Mouse (Mus musculus): ENCODE results near the gene Ifna16. TPM values are rescaled to one million over a fixed set of nuclear protein-coding genes. Genes with fewer than 3 reads are reported as not detected.

Ifna16 gene
- not detected for total RNA-seq (2021)
- long read RNA-seq, experiment 1: 0 reads
- long read RNA-seq, experiment 2: 0 reads

DNA sequence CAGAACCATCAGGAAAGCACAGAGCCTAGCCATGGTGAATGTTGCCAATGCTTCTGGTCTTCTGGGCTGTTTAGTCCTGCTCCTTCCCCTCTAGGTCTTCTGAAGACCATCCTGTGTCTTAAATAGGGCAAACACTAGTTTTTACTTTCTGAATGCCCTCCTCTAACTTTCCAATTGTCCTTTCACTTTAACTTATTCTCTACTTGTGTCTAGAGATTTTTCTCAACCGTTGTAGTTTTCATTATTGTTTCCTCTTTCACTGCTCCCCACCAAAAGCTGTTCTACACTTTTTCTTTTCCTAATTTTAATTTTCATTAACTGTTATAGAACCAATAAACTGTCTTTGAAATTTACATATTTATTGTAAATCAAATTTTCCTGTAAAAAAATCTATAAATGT is at the start of gene Ifna16:
TSS of gene Ifna16 (minus strand) at position 101 of the 400 bp plus-strand sequence.
- DNase-seq (ENCODE audit: low spot score in 2 of 2): no peak

DNA sequence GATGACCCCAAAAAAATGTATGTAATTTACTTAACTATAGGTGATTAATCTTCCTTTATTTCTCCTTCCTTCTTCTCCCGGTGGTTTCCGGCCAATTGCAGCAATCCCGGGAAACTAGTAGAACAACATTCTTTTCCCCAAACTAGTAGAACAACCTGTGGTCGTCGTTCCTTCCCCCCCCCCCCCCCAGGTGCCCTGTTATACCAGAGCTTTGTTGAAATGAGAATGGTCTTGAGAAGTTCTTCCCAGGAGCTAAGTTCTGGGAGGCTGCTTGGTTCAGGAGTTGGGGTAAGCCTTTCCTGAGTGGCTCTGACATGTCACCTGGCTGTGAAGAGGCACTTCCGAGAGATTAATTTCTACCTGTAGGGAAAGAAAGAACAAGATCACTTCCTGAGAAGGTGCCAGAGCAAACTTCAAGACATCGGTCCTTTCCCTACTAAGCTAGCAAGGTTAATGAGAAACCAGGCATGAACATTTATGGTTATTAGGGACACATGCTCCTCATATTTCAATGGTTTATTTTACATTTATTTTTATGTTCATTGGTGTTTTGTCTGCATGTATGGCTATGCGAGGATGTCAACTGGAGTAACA is 46.9 kb upstream of the Ifna16 start:
- DNase-seq (ENCODE audit: low spot score in 2 of 2): no peak

DNA sequence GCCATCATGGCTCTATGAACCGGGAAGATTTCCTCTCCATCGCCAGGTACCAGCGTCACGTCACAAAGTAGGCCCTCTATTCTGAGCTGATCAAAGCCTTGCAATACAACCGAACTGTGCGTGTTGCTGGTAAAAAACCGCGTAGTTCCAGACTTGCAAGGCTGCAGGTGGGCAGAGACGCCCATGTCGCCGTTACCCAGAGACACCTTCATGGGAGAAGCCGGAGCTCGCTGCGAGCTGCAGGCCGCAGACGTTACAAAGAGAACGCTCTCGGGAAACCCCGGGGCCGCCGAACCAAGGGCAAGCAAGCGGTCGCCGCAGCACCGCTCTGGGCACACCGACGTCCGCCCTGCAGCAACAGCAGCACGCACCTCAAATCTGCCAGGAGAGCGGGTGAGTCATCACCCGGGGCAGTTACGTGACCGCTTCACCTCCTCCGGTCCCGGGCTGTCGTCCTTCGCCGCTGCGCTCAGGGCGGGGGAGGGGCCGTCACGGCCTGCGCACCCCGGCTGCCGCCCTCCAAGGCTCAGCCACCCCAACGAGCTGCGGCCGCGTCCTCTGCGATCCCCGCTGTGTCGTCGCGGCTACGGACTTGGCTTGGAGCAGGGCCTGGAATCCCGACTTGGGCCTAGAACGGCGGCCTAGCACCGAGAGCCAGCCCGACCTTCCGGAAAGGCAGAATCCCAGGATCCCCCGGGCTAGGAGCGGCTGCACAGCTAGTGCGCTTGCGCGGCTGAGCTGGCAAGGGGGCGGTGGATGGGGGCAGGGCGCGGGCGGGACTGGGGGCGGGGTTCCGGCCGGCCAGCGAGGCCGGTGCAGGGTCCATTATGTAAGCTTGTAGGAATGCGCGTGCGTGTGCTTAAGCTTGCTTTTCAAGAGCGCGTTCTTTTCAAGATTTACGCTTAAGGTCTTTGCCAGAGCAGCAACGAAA is 45.3 kb upstream of the Ifna16 start, which contains the start of the genes Gm26566 and Klhl9:
TSS of gene Gm26566 (plus strand) at position 15 of the 931 bp plus-strand sequence.
TSS of gene Klhl9 (minus strand) at position 675 of the 931 bp plus-strand sequence.
- DNase-seq (ENCODE audit: low spot score in 2 of 2): peak; percentile 91 to 92

DNA sequence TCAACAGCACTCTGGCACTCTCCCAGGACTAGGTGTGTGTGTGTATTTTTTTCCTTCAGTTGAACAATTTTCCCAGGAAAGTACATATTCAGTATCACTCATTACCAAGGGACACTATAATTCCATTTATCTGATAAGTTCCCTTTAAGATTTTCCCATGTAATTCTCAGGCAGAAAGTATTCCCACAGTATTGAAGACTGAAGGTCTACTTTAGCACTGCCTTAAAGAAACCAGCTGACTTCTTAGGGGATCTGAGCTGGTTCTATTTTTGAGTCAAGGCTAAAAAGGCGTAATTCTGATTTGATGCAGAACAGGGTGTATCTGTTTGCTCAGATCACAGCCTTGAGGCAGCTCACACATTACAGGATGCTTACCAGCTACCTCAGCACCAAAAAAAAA is 42.0 kb upstream of the Ifna16 start:
- no peak for DNase-seq (ENCODE audit: low spot score in 2 of 2)

DNA sequence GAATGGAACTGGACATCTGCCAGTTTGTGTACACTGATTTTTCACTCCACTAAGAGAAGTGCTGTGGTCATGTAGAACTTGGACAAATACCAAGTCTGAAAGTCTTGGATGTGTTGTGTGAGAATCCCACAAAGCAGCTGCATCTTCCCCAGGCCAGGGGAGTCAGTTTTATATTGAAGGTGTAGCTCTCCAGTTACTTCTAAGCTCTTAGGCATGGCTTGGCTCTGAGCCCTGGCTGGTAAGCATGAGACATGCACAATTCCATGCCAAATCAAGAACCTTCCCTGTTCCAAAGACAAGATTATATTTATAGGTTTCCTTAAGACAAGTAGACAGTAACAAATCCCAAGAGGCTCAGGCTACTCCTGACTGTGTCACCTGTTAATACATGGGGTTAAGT is 38.3 kb upstream of the Ifna16 start:
- DNase-seq (ENCODE audit: low spot score in 2 of 2): no peak

DNA sequence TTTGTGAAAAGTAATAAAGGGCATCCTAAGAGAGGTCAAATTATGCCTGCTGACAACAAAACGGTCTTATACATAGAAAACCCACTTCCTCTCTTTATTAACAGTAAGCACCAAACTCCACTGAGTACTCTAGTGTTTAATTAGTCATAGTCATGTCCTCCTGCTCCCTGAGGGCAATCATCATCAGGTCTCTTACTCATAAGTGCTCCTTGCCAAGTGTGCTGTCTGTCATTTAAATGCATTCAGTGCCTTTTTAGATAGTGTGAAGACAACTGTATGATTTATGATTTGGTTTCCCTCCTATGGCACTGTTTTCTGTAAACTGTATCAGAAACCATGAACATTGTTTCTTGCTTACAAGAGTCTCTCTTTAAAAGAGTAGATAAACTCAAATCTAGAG is 37.6 kb upstream of the Ifna16 start:
- DNase-seq (ENCODE audit: low spot score in 2 of 2): no peak

DNA sequence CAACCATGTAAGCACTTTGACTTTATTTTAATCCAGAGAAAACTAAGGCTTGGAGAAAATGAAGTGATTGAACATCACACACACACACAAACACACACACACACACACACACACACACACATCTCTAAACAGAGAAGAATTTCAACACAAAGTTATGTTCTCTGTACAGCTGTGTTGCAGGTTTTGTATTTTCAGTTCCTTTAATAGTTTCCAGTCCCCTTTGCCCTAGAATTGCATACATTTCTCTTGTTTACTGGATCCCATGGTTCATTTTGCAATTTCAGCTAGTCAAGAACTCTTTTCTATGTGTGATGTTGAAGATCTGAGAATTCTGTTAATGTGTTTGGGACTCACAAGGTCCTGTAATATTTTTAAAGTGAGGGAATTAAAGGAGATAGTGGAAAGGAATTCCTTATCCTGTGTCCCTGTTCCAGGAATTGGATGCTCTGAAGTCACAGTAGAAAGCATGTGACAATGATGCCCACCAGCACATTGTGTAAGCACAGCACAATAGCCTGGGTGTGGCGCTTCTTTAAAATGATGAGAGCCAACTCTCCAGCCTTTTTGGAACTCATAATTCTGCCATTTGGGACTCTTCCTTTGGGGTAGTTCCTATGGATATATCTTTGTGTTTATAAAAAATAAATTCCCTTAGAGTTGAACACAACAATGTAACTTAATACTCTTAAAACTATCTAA is 30.6 kb upstream of the Ifna16 start:
- no peak for DNase-seq (ENCODE audit: low spot score in 2 of 2)

DNA sequence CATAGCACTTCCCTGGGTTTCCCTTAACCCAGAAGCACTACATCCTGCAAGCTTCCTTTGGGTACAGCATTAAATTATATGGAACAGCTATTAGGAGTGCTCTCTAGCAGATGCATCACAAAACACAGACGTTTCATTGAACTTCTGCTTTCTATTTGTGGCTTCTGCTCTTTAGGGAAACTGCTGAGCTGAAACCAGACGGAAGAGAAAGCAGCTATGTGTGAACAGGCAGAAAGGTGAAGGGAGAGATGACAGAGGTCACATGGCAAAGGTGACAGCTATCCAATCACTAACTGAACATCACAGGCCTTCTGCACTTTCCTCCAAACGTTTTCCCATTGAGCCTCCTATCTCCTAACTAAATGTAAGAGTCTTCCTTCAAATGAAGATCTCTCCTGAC is 29.2 kb upstream of the Ifna16 start:
- no peak for DNase-seq (ENCODE audit: low spot score in 2 of 2)

DNA sequence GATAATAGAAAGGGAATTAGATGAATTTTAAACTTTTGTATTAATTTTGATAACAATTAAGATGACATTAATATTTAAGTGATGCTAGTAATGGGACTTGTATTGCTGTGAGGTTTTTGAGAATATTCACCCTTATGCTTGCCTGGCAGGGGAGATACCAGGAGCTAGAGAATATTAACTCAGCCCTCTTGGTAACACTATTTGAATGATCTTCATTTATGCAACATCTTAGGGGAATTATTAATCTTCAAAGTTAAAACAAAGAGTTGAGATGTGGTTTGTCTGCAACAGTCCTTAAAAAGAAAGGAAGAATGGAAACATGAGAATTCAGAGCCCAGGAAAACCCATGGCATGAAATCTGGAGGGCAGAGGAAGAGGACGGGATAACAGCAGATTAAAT is 22.6 kb upstream of the Ifna16 start:
- DNase-seq (ENCODE audit: low spot score in 2 of 2): no peak

DNA sequence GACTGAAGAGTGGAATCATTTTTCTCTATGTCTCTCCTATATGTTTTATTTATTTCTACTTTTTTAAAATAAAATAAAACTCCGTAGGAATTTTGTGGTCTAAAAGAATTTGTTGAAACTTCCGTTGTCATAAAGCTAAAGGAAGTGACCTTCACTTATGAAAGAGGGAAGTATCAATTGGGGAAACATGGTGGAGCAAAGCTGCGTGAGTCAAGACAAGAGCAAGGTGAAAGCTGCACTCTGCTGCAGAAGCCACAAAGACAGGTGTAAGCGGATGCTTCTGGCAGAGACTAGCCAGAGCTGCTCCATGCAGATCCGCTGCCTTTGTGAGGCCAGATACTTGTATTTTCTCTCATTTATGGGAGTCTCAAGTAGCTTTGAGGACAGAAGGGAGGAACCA is 22.1 kb upstream of the Ifna16 start:
- DNase-seq (ENCODE audit: low spot score in 2 of 2): no peak

DNA sequence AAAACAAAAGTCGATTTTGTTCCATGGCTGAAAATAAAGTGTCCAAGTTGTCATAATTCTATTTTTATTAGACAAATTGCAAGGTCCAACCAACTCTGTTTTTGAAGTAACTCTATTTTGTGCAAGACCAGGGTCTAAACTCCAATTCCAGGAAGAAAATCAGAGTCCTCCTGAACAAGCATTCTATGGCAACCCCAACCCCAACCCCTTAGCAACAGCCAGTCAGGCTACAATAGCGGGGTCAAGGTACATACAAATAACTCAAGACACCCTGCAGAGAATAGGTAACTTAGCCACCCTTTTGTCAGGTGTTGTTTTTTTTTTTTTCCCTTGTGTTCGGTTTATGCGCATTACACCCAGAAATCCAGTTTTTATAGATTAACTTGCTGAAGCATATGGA is 21.0 kb upstream of the Ifna16 start:
- DNase-seq (ENCODE audit: low spot score in 2 of 2): no peak

DNA sequence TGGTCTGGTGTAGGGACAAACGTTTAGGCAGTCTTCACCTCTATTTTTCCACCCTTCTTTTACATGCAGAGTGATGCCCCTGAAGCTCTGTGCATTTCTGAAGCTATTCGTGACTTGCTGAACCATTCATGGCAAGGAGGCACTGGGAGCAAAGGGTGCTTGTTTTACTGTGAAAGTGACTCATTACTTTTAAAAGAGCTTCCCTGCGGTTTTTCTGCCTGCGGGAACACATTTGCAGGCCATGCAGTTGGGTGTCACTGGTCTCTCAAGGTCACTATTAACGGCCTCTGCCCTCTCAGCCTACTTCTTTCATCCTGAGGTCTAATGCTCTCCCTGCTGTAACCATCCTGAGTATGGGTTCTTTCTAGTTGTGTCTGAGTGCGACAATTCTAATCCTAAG is 20.4 kb upstream of the Ifna16 start:
- no peak for DNase-seq (ENCODE audit: low spot score in 2 of 2)

DNA sequence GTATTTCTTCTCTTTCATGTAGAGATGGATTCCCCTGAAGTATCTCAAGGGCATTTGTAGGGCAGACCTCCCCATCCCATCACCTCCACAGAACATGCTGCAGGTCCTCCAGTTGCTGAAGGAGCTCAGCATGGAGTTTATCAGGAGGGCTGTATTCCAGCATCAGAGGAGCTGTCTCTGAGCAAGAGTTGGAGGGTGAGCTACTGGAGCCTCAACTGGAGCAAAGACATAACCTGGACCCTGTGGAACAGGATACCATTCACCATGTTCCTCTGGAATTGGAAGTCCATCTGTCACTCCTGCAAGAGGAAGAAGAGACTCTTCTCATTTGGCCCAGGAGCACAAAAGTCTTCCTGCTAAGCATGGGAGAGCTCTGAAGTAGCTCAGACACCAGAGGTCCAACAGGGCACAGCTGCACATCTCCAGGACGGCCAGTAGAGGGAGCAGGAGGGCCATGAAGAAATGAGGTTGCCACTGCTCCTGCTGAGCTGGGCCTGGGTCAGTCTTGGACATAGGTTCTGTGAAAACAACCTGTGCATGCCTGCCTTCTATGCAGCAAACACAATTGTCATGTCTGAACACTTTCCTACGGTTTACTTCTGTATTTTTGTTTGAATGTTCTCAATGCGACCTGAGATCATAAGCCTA is 19.6 kb upstream of the Ifna16 start:
- DNase-seq (ENCODE audit: low spot score in 2 of 2): peak; percentile 32 to 69

DNA sequence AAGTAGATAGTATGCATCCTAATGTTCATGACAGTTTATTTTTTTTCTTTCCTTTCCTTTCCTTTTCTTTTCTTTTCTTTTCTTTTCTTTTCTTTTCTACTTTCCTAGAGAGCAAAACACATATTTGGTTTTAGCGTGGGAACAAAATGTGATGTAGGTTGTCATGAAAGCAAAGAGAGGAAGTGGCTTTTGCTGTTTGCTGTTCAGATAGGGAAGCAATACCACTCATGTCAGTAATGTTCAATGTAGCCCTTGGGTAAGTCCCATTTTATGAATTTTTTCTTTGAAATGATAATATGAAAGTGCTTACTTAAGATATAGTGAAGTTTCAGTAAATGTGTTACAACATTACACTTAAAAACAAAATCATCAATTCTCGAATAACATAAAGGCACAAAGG is 16.7 kb upstream of the Ifna16 start:
- DNase-seq (ENCODE audit: low spot score in 2 of 2): no peak

DNA sequence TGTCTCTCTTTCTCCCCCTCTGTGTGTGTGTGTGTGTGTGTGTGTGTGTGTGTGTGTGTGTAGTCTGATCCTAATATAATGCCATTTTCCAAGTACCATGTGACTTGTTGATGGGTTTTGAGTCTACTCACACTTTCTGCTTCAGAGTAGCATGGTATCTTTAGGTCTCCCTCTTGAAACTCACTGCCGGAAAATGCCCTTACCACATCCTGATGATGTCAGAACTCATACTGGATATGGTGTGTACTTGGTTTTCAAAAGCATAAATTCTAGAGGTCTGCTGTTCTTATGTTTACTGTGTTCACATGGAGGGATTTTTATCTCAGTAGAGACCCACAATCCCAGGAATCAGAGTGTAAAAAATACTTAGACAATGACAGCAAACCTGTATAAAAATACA is 15.8 kb upstream of the Ifna16 start:
- no peak for DNase-seq (ENCODE audit: low spot score in 2 of 2)

DNA sequence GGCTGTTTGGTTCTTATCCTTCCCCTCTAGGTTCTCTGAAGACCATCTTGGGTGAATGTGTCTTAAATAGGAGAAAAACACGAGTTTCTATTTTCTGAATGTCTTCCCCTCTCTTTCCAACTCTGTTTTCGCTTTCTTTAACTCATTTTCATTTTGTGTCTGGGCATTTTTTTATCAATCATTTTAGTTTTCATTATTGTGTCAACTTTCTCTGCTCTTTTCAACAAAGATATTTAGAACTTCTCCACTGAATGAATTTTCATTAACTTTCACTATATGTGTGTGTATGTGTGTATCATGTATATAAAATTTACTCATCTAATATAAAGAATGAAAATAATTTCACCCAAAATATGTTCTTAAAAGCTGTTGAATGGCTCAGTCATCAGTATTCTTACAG is 14.5 kb upstream of the Ifna16 start, which contains the start of gene Ifnab:
TSS of gene Ifnab (minus strand) at position 101 of the 400 bp plus-strand sequence.
- DNase-seq (ENCODE audit: low spot score in 2 of 2): no peak

DNA sequence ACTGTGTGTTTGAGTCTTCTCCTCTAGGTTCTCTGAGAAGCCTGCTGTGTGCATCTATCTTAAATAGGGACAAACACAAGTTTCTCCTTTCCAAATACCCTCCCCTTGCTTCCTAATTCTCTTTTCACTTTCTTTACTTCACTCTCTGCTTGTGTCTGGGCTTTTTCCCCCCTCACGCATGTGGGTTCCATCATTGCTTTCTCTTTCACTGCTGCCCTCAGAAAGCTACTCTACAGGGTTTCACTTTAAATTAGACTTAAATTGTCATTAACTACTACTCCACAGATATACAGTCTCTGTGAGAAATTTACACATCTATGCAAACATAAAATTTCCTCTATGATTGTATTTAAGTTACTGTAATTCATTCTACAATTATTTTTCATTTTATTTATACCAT is 7.1 kb upstream of the Ifna16 start, which contains the start of gene Ifna2:
TSS of gene Ifna2 (minus strand) at position 101 of the 400 bp plus-strand sequence.
- DNase-seq (ENCODE audit: low spot score in 2 of 2): no peak

DNA sequence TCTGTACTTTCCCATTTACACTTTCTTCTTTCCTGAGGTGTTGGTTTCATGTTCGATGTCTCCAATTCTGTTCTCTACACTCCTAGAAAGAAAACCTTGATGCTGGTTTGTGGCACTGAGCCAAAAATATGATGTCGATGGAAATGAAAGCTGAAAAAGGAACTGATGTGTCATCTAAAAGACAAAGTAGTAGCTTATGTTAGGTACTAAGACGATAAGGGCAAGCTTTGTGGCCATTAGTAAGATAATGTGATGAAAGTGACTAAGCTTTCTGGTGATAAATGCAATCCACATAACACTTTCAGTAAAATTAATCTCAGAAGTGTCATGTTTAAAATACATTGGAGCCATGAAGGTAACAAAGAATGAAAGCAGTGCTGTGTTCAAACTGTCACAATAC is 4.6 kb upstream of the Ifna16 start:
- no peak for DNase-seq (ENCODE audit: low spot score in 2 of 2)

DNA sequence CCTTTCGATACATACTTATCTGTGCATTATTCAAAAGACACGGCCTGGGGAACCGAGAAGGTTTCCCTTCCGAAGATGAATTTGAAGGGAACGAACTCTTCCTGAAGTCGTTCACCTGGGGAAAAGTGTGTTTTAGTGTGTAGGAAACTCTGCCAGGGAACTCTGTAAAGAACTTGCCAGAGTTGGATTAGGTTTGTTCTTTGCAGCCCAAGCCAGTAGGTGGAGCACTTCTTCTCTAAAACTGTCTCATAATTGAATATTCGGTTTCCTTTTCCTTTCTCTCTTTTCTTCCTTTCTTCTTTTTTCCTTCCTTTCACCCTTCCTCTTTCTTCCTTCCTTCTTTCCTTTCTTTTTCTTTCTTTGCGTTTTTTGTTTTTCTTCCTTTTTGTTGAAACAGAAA is 3.6 kb upstream of the Ifna16 start:
- DNase-seq (ENCODE audit: low spot score in 2 of 2): no peak

DNA sequence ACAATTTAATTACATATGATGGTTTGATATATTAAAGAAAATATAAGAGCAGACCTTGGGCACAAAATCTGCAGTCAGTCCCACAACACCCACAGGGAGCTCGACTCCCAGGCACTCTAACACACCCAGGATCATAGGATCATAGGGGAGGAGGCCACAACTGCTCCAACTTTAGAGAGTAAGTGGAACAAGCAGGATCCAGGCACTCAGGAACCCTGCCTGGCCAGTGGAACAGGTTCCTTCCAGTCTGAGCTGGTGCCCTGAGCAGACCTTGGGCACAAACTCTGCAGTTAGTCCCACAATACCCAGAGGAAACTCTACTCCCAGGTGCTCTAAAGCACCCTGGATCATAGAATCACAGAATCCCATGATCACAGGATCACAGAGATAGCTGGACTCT is 21.3 kb downstream of the Ifna16 start:
- DNase-seq (ENCODE audit: low spot score in 2 of 2): no peak

DNA sequence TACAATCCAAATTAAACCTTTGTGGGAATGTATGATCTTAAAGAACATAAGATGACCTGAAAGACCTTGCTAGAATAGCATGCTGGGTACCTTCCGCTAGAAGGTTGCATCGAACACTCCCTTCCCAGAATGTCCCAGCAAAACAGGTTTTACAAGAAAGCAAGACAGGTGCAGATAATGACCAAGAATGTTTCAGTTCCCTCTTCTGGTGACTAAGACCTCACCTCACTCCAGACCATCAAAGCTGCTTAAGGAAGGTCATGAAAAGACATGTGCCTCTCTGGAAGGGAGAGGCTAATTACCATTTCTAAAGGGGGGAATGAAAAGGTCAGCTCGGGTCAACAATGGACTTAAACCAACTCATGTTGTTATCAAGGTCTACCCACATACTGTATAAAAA is 23.1 kb downstream of the Ifna16 start:
- DNase-seq (ENCODE audit: low spot score in 2 of 2): no peak

Measured in gastrocnemius, postnatal 4 days (tissue).